Mouse (Mus musculus): Measurements from ENCODE around the gene Celf2.
"Not testable (repeated sequence)": the region's sequence is repeated elsewhere in the genome, so short reads cannot be mapped to it uniquely, and the experiment has no call there.

The Celf2 gene

DNA sequence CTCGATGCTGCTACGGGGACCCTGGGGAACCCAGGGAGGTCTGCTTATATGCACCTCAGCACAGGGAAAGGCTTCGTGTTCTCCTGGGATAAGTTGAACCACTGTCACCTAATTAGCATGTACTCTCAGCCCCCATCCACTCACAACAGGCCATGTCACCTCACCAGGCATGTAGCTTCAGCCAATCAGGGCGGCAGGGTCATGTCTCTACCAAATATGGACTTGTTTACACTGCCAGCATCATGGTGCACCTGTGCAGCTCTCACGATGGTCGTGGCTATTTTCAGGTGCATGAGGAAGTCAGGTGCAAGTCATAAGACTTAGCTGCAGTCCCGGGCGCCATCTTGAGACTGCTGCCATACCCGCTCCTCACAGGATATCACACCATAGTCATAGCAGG is at the start of gene Celf2:
Gene Celf2, minus strand, starts transcription at position 101 of the 400 bp plus-strand sequence.
- not testable (repeated sequence) for DNase-seq (ENCODE audit: low spot score in 2 of 2)

DNA sequence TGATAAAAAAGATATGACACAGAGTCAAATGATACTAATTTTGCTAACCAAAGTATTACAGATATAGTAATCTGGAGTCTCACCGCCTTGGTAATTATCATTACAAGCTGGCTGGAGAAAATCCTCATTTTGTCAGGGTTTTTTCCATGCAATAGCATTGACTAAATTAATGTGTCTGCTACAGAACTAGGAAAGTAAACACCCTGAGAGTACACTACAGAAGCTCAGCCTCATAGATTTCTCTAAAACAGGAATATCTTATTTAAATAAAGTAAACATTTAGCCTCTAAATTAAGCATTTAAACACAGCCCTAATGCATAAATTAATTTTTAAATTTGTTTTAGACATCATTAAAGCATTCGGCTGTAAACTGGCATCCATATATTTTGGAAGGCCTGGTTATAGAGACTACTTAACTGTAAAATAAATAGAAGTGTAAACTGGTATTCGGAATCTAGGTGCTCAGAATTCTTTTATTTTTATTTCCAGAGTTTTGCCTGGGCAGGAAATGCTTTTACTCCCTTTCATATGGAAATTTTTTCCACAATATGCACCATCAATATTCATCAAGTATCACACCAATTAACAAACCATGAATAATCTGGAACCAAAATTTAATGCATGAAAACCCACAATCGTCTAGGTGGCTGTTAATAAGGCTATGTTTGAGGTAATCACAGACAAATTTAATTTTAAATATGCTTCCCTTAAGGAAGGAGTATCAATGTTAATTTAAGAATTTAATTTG is 46.0 kb upstream of the Celf2 start:
- DNase-seq (ENCODE audit: low spot score in 2 of 2), result no peak

DNA sequence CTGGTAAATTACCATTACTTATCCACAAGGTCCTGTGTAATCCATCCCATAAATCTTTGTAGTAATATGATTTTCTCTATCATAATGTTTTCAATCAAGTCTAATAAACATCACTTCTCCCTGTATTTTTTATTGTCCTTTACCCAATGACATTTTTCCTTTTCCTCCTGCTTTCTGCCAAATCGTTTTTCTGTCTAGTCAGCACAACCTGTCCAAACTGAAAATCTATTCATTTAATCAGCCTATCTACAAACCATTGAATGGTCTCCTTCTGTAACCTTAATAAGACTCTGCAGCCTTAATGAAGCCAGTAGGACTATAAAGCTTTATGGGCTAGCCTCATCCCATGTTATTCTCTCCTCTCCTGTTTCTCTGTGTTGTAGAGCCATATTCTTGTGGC is 45.2 kb upstream of the Celf2 start:
- DNase-seq (ENCODE audit: low spot score in 2 of 2), result no peak

DNA sequence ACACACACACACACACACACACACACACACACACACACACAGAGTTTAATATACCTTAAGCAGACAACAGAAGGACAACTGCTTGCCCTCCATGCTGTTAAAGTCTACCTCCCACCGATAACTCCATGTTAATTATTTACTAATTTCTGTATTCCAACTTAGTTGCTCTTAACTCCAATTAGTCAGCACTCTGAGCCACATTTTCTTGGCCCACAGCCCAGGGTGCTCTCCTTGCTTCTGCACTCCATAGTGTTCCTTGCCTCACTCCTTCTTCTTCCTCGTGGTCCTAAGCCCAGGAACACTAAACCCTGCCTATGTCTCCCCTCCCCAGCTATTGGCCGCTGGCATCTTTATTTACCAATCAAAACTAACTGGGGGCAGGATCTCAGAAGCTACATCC is 43.5 kb upstream of the Celf2 start:
- no peak for DNase-seq (ENCODE audit: low spot score in 2 of 2)

DNA sequence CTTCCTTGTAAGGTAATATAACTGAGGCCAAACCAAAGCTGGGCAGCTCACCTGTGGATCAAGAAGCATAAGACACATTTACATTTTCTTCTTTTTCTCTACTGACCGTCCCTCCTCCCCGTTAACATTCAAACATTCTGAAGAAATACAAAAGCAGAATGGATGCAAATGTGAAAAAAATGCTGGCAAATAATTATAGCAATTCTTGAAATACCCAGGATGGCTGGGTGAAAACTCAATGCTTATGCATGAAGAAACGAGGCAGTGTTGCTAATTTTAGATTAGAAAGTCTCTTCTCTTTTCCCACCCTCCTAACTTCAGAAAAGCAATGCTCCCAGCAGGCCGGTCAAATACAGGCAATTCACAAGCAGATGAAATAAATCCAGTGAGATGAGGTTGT is 39.5 kb upstream of the Celf2 start:
- DNase-seq (ENCODE audit: low spot score in 2 of 2), result no peak

DNA sequence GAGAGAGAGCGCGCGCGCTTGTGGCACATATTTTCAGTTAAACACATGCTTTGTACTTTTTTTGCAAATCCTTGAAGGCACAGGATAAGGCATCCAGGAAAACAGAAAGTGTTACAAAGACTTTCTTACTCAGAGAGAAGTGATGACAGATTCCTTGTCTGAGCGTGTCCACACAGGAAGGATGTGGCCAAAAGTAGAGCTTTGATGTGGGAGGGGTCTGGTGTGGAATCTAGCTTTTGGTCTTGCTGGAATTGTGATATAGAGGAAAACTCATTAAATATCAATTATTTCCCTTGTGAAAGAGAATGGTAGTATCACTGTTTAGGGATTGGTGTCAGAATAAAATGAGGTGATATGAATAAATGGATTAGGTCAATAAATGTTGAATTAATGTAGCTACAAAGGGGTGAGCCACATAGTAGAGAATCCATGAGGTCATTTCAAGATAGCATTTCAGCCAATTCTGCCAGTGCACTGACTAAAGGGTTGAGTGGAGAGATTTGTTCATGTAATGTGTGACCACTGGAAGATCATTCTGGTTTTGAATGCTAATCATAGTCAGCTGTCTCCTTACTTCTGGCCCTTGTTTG is 25.3 kb upstream of the Celf2 start:
- no peak for DNase-seq (ENCODE audit: low spot score in 2 of 2)

DNA sequence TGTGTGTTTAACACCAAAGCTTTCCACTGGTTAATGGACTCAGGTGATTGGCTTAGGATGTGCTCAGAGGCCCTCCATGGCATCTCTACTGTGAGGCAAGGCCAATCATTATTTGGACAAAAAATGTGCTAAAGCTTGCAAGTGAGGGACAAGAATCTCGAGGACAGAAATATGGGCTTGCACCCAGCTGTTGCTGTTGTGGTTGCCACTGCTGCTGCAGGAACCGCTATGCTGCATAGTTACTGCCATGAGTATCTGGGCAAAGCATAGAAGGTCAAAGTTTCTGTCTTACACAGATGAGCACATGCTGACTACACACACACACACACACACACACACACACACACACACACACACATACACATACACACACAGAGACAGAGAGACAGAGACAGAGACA is 24.8 kb upstream of the Celf2 start:
- DNase-seq (ENCODE audit: low spot score in 2 of 2), result no peak

DNA sequence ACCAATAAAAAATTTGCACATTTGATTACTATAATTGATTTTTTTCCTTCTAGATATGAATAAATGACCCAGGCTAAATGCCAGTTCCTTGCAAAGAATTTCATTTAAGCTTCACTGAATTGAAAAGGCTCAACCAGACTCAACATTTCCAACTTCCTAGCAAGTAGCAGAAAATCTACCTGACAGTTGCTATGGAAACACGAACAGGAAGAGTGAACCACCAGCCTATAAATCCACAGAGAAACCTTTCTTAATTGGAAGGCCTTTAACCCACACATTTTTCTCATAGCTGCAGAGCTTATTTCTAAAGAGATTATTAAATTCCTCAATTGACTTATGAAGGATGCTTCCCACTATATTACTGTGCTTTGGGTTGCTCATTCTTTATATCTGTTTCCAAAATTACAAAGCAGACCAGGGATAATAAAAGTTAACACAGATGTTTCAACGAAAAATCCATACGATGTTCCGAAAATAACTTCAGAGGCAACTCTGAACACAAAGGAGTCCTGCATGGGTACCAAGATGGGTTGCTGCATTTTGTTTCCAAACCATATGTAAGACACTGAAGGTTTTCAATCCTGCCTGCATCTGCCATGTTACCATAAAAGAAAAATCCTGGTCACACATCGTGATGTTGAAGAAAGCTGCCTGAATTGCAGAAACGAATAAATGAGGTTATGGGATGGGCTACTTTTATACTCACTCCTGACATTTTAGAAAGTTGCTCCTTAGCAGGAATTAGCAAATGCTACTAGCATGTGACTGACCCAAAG is 22.0 kb upstream of the Celf2 start:
- DNase-seq (ENCODE audit: low spot score in 2 of 2), result no peak

DNA sequence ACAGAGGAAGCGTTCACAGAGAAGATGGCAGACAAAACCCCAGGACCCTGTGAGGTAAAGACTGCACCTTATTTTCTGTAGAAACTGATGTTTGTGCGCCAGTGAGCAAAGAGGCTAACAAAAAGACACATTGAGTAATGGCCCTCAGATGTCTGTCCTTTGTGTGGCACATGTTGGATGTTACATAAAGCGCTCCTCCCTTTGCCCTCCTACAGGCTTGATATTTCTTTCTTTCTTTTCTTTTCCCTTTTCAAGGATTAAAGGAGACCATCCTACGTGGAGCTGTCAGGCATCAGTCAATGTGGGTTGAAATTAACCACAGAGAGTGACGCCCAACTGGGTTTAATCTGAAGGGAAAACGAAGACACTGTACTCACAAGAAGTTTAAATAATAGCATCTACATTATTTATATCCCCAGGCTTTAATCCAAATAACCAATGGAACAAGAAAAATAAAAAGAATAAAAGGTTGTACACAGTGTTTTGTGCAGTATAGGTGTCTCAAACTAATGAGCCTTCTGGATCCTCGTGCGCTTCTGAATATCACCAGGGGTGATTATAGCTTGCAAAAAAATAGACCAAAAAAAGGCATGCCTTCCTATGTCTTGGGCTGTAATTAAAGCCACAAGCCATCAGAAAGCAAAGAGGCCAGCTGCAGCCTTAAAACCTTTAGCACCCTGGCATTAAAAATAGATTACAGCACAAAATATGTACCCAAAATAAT is 21.3 kb upstream of the Celf2 start:
- no peak for DNase-seq (ENCODE audit: low spot score in 2 of 2)

DNA sequence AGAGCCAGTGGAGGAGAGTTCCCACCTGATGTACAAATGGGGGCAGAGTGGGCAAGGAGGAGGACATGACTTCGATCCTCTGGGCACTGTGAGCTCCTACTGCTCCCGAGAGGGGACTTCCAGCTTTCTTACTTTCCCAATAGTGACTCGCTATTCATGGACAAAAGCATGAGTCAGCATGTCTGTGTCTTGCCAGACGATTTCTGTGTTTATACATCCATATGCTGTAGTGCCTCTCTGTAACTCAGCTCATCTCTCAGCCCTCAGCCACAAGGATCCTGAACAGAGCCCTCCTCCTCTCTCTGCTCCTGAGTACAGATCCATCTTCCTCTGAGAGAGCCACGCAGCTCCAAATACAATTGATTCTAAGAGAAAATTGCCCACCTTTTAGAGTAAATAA is 20.3 kb upstream of the Celf2 start:
- no peak for DNase-seq (ENCODE audit: low spot score in 2 of 2)

DNA sequence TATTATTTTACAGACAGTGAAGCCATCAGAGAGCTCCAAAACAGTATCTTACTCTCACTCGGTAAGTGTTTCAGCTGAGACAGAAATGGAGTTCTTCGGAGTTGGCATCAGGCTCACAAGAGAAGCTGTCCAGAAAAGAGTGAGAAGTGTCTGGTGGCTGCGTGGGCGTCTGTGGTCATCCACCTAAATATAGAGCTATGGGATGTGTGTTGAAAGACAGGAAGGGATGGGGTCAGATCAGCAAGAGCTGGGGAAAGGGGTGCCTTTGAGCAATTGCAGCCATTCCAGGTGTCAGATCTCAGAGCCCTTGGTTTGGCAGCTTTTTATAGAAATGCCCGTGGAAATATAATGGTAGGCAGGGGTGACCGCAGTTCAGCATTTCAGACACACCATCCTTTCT is 17.3 kb upstream of the Celf2 start:
- no peak for DNase-seq (ENCODE audit: low spot score in 2 of 2)

DNA sequence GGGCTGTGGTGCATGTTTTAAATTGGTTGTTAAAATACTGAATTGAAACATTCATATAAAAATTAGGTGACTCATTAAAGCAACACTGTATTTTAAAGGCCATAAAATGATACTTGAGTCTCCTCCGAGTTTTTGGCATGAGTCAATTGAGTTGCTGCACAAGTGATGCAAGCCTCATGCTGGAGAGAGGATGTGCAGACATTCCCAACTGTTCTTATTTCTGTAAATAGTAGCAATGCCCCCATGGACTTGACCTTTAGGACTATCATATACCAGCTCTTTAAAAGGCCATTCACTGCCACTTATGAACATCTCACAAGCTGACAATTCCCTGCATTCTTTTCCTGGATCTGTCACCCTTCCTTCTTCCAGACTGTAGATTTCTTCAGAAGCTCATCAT is 10.1 kb upstream of the Celf2 start:
- DNase-seq (ENCODE audit: low spot score in 2 of 2), result no peak

DNA sequence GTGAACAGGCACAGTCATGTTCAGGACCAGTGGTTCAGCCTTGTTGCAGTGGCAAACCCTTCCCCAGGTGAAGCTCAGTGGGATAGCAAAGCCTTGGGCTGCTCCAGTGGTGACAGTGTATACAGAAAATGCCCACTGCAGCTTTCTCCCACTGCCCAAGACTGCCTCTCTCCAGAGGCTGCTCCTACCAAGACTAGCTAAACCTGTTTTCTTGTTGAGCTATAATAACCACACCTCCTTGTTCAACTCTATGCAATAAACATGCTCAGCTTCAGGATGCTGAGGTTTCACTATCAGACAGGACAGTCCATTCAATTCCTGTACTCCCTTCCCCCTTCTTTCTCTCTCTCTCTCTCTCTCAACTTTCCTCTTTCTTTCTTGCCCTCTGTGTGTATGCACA is 15.9 kb downstream of the Celf2 start:
- no peak for DNase-seq (ENCODE audit: low spot score in 2 of 2)

DNA sequence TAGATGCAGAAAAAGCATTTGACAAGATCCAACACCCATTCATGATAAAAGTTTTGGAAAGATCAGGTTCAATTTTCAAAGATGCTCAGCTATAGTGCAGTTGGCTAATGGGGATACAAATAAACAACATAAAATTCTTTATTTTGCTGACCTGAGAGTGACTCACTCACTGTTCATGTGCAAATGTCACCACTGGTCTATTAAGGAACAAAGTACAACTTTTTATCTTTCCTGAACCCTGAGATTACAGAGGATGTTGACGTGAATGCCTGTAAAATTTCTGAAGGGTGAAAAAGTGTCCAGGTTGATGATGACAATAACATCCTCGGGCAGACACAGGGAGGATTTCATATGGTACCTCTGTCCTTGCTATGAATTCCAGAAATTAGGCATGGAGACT is 24.4 kb downstream of the Celf2 start:
- no peak for DNase-seq (ENCODE audit: low spot score in 2 of 2)

DNA sequence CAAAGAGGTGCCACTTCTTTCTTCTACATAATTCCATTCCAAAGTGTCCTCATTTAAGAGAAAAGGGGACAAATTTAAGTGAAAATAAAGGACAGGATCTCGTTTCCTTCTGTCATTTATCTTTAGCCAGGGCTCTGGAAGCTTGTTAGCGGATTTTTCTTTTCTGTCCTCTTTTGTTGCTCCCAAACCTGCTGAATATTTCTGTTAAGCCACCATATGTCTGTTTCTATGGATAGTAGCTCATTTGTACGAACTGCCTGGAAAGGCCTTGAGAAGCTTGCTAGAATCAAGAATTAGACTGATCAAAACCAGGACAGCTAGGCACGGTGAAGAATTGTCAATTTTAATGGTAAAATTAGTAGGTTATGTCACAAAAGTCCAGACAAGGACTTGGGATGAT is 27.3 kb downstream of the Celf2 start:
- no peak for DNase-seq (ENCODE audit: low spot score in 2 of 2)

DNA sequence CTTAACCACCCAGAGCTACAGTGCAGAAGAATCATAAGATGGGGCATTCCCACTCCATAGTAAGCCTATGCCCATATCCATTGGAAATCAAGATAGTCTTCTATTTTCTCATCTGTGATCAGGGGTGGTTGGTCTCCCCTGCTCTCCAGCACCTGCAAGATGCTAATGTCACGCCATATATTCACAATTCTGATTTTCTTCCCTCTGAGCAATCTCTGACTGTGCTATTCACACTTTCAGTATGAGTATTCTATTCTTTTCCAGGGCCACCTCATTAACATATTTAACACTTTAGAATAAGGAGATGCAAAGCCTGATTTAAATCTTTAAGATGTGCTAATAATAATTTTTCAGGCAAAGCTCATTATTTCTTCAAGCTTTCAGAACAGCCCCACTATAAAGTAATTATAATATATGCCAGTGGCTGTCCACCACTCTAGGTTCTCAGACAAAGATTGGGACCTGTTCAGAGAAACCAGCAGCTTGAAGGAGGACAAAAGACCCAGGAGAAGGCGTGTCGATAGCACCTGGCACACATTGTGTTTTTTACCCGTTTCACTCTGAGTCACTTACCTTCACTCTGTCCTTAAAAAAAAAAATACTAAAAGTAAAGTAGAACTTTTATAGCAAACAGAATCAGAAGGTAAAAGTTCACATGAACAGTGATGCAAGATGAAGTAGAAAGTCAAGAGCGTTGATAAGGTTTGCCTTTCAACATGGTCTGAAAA is 48.9 kb downstream of the Celf2 start:
- no peak for DNase-seq (ENCODE audit: low spot score in 2 of 2)

DNA sequence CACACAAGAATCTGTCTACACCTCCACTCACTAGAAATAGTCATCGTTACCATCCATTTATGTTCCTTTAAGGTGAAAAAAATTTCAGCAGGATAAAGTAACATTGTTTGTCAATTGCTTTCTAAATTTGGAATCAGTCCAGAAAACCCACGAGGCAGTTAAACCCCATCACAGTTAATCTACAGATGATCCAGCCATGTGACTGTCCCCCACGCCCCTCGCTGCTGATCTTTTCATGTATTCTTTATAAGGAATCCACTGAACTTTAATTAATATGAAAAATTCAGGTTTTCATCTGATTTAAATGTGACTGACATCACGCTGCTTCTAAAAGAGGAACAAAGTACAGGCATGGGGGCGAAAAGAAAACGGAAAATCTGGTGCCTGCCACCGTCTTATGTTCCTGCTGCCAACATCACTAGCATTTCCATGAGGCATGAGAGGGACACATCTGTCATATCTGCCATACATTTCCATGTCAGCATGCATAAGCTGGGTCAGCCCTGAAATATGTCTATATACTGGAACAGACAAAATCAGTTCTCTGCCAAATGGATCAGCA is 70.6 kb downstream of the Celf2 start:
- no peak for DNase-seq (ENCODE audit: low spot score in 2 of 2)

DNA sequence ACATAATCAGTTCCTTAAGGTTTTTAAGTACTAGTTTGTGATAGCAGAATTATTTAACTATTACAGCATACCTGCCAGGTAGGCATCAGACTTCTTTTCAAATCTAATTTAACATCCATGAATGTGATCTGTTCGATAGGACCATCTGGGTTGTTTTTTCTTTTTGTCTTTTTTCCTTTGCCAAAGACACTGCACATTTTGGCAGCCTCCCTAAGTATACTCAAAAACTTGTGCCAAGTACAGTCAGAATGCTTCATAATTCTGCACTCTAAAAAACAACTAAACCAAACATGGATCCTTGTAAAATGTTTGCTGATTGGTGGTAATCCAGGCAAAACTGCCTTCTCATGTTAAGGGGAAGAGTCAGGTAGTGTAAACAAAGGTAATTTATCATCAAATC is 82.9 kb downstream of the Celf2 start:
- no peak for DNase-seq (ENCODE audit: low spot score in 2 of 2)

DNA sequence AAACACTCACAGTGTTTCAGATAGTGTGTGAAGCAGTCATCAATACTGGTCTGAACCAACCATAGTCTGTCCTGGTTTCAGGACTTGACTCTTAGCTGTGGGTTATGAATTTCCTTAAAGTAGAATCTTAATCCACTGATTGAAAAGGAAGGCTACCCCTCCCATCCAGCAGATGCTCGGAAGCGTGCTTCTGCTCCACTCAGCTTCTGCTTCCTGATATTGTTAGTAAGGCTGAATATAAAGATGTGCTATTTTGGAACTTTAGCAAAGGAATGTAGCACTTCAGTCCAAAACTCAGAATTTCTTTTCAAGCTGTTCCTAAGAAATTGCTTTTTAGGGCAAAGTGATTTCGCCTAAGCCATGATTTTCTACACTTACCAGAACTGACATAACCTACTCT is 108.8 kb downstream of the Celf2 start:
- no peak for DNase-seq (ENCODE audit: low spot score in 2 of 2)

DNA sequence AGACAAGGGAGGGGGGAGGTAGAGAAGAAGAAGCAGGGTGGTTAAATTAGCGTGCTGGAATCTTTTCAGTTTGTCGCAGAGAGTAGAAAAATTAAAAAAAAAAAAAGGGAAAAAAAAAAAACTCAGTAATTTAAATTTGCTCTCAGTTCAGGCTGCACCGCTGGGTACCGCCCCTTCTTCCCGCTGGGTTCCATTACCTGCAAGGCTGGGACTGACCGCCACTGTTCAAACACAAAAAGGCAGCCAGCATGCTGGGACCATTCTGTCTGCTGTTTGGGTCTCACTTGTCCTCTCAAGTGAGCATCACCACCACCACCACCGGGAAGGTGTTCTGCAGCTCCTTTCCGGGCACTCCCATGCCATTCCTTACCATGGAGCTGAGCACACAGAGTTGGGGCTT is 113.4 kb downstream of the Celf2 start:
- DNase-seq (ENCODE audit: low spot score in 2 of 2), result no peak

DNA sequence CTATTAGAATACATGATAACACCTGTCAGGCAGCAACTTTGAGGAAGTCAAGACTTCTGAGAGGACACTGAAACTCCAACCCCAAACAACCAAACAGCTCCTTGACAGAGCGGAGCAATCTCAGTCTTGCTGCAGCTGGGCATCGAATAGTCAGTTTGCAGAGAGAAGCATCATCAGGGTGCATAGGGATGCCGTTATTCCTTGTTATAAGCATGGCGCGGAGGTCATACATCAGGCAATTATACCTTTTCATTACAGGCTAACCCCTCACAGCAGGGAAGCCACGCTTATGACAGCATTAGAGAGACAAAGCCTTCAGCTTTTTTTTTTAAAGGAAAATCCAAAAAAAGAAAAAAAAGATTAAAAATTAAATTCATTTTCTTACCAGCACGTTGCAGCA is 113.9 kb downstream of the Celf2 start:
- DNase-seq (ENCODE audit: low spot score in 2 of 2), result no peak

Measured in spleen, postnatal 10 days (tissue).